Mouse (Mus musculus): Measurements from ENCODE around the gene Dtx3.

- TF ChIP-seq CTCF (IDR thresholded peaks at IDR 0.05; ENCODE audit: insufficient read depth, low read depth, low read length) = no peak
- no peak for TF ChIP-seq POLR2A (IDR thresholded peaks at IDR 0.05; ENCODE audit: insufficient read depth, low read depth, low read length)
Observed at GRCm38 (mm10) chr10:127228897-127229296, 33.4 kb upstream of the Dtx3 start.

All from olfactory bulb, adult 2 months (tissue).